In the genomic region with DNA sequence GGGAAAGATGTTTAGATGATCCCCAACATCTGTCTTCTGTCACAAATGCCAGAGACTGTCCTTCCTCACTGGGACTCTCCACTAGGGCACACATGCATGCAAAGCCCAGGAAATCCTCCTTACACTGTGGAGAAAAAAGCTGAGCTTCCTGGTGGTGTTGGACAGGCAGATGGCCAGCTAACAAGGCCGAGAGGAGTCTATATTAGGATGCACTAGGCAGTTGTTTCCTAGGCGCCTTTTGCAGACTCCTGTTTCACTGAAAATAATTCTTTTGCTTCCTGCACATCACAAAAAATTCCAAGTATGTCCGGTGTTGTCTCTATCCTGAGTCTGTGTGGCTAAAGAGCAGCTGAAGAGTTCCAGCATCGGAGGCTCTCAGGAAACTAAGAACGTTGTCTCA, we compare ENCODE assay signal across 9 mouse cellular contexts. TPM values are rescaled to one million over a fixed set of nuclear protein-coding genes. Genes with fewer than 3 reads are reported as not detected.
DNase-seq lines count a peak whose midpoint lies in the region; ATAC-seq lines count a peak whose summit lies in the region.
"Had no signal": no experiment of that assay in that cellular context is flagged by ENCODE, and none has a peak within 500 bp of the region (broad histone marks: within the 10 kb centered on the region; RNA-seq: fewer than 3 reads in every experiment).

No protein-coding gene starts in this region.

- ATAC-seq in forebrain, embryonic 15.5 days (replicated peaks), result no peak
- ATAC-seq in forebrain, embryonic 16.5 days, result no peak

- H3K4me2 ChIP-seq in forebrain, embryonic 15.5 days (replicated peaks), result no peak overlapping the region
- H3K4me2 ChIP-seq in forebrain, embryonic 16.5 days (ENCODE audit: low read length), result no peak overlapping the region

- peak; percentile 42 for DNase-seq in right cerebral cortex, adult 18-20 months
- no peak for DNase-seq in right cerebral cortex, postnatal 14 days
- DNase-seq in kidney, adult 8-10 months, result peak; percentile 28 to 43
- DNase-seq in MN1 (ENCODE audit: low spot score), result no peak
- no peak for DNase-seq in thymus, postnatal 4 days
- no peak for DNase-seq in T-cell, adult 2 months (ENCODE audit: low spot score)

- H3K27me3 ChIP-seq in forebrain, embryonic 15.5 days, result no peaks in the 10 kb centered on the region
- no peaks in the 10 kb centered on the region for H3K27me3 ChIP-seq in forebrain, embryonic 16.5 days (replicated peaks; ENCODE audit: control insufficient read depth, insufficient read depth, low read length)

- H3K27ac ChIP-seq in forebrain, embryonic 15.5 days (replicated peaks), result 0 out of 2 replicates have a peak overlapping the region, but pooled peaks have one; percentile 65
- H3K27ac ChIP-seq in forebrain, embryonic 16.5 days (ENCODE audit: low read length), result no peak overlapping the region
- H3K27ac ChIP-seq: macrophage had no signal

- H3K4me1 ChIP-seq in forebrain, embryonic 15.5 days, result peaks cover 13% of the 10 kb centered on the region
- H3K4me1 ChIP-seq in forebrain, embryonic 16.5 days (replicated peaks; ENCODE audit: control insufficient read depth, insufficient read depth, low read length), result peaks cover 15% of the 10 kb centered on the region

- no peak overlapping the region for H3K4me3 ChIP-seq in forebrain, embryonic 15.5 days
- H3K4me3 ChIP-seq in forebrain, embryonic 16.5 days (replicated peaks; ENCODE audit: low read length), result no peak overlapping the region

- no peaks in the 10 kb centered on the region for H3K9me3 ChIP-seq in forebrain, embryonic 15.5 days
- no peaks in the 10 kb centered on the region for H3K9me3 ChIP-seq in forebrain, embryonic 16.5 days (ENCODE audit: control insufficient read depth, low read length)

- H3K36me3 ChIP-seq in forebrain, embryonic 15.5 days, result no peaks in the 10 kb centered on the region
- no peaks in the 10 kb centered on the region for H3K36me3 ChIP-seq in forebrain, embryonic 16.5 days (ENCODE audit: control insufficient read depth, insufficient read depth)

- no peak overlapping the region for H3K9ac ChIP-seq in forebrain, embryonic 15.5 days (replicated peaks)
- no peak overlapping the region for H3K9ac ChIP-seq in forebrain, embryonic 16.5 days (replicated peaks; ENCODE audit: low read depth, low read length)

- 84% methylated on average over 5 of the region's 5 CpGs for WGBS in forebrain, embryonic 15.5 days
- 79% methylated on average over 5 of the region's 5 CpGs for WGBS in forebrain, embryonic 16.5 days

RNA-seq across cellular contexts. Expression of a gene that starts 3.8 kb away (rescaled TPM):
- 1.8 and 2.0 TPM in 2 replicates for polyA plus RNA-seq in forebrain, embryonic 15.5 days (2015; fragmentation: Nextera tagmentation; extraction: Ambion mirVana)
- polyA plus RNA-seq in forebrain, embryonic 16.5 days (2015; fragmentation: Nextera tagmentation; extraction: Ambion mirVana), result 2.4 and 2.5 TPM in 2 replicates

RNA-seq across cellular contexts. Expression of a gene that starts 22.3 kb away (rescaled TPM):
- polyA plus RNA-seq in forebrain, embryonic 15.5 days (2015; fragmentation: Nextera tagmentation; extraction: Ambion mirVana), result 46.0 and 47.8 TPM in 2 replicates
- 53.6 and 54.6 TPM in 2 replicates for polyA plus RNA-seq in forebrain, embryonic 16.5 days (2015; fragmentation: Nextera tagmentation; extraction: Ambion mirVana)

RNA-seq across cellular contexts. Expression of a gene that starts 50.2 kb away (rescaled TPM):
- polyA plus RNA-seq in forebrain, embryonic 15.5 days (2015; fragmentation: Nextera tagmentation; extraction: Ambion mirVana), result 130 TPM in 2 replicates
- 106 and 120 TPM in 2 replicates for polyA plus RNA-seq in forebrain, embryonic 16.5 days (2015; fragmentation: Nextera tagmentation; extraction: Ambion mirVana)

RNA-seq across cellular contexts. Expression of a gene that starts 52.1 kb away (rescaled TPM):
- 35.4 and 39.0 TPM in 2 replicates for polyA plus RNA-seq in forebrain, embryonic 15.5 days (2015; fragmentation: Nextera tagmentation; extraction: Ambion mirVana)
- 31.5 and 35.3 TPM in 2 replicates for polyA plus RNA-seq in forebrain, embryonic 16.5 days (2015; fragmentation: Nextera tagmentation; extraction: Ambion mirVana)

RNA-seq across cellular contexts. Expression of a gene that starts 58.0 kb away (rescaled TPM):
- 734 and 758 TPM in 2 replicates for polyA plus RNA-seq in forebrain, embryonic 15.5 days (2015; fragmentation: Nextera tagmentation; extraction: Ambion mirVana)
- polyA plus RNA-seq in forebrain, embryonic 16.5 days (2015; fragmentation: Nextera tagmentation; extraction: Ambion mirVana), result 714 and 781 TPM in 2 replicates

Comparison
In these comparisons a context has a peak if more than half of its experiments do, and no peak if none do; other contexts are left out.
1. DNase-seq: peak in right cerebral cortex, adult 18-20 months (single experiment) and kidney, adult 8-10 months (2 of 2); none in right cerebral cortex, postnatal 14 days (single experiment), MN1 (single experiment), thymus, postnatal 4 days (single experiment) and T-cell, adult 2 months (single experiment).